Mouse (Mus musculus) pancreas, adult 10 weeks (tissue): ENCODE results near the gene Gm10354. TPM values are rescaled to one million over a fixed set of nuclear protein-coding genes. Genes with fewer than 3 reads are reported as not detected.

Source experiments
- polyA plus RNA-seq: library from polyadenylated mRNA; stranded (reverse); fragments of 350-450 nt; fragmentation: Illumina TruSeq; extraction: RNeasy Lipid Tissue Mini Kit (QIAGEN cat#74804); gene quantifications from one replicate; pipeline ENCODE4 v1.2.3, GENCODE M21; 2015; ENCODE audit warnings: low read depth, low replicate concordance; ENCODE audit not compliant: insufficient read depth

Gm10354 gene
- polyA plus RNA-seq, result not detected

GRCm38 (mm10) chr5:14978835-14979234, at the start of gene Gm10354:
TSS of gene Gm10354 (minus strand) at chr5:14978935.

GRCm38 (mm10) chr5:14938329-14938728, 40.4 kb downstream of the Gm10354 start, which contains the start of gene Speer4e:
TSS of gene Speer4e (minus strand) at chr5:14938429.

Other genes with a start within 250 kb of the Gm10354 start
- gene Gm9758, start 64.0 kb downstream of the Gm10354 start, polyA plus RNA-seq, result not detected
- gene Speer4e, start 40.5 kb downstream of the Gm10354 start, polyA plus RNA-seq, result not detected
- gene Gm17019, start 54.1 kb upstream of the Gm10354 start, polyA plus RNA-seq, result not detected